Mouse (Mus musculus): Measurements from ENCODE around the gene Gm12355. TPM values are rescaled to one million over a fixed set of nuclear protein-coding genes. Genes with fewer than 3 reads are reported as not detected.
"Not testable (repeated sequence)": the region's sequence is repeated elsewhere in the genome, so short reads cannot be mapped to it uniquely, and the experiment has no call there.

The Gm12355 gene
- polyA plus RNA-seq, 1 experiment from 2014 or later: 1.3 TPM

- WGBS: 62% methylated on average over 2 of the region's 2 CpGs
- no peak within 1 kb of the TSS for H3K4me3 ChIP-seq (ENCODE audit: low read length)
- H3K36me3 ChIP-seq (ENCODE audit: control insufficient read depth, insufficient read depth, low read length): no peaks in the 10 kb centered on the region
- H3K27ac ChIP-seq (ENCODE audit: low read depth, low read length): no peak within 1 kb of the TSS
- H3K4me2 ChIP-seq (ENCODE audit: low read length): no peak within 1 kb of the TSS
- no peak within 1 kb of the TSS for H3K9ac ChIP-seq (ENCODE audit: low read depth, low read length)
- no peaks in the 10 kb centered on the region for H3K9me3 ChIP-seq (ENCODE audit: control insufficient read depth, low read length)
- no peaks in the 10 kb centered on the region for H3K4me1 ChIP-seq (ENCODE audit: control insufficient read depth, insufficient read depth, low read depth, low read length)
- H3K27me3 ChIP-seq (replicated peaks; ENCODE audit: control insufficient read depth, insufficient read depth, low read length): no peaks in the 10 kb centered on the region
- no peak for ATAC-seq
Measured at GRCm38 (mm10) chr11:98646459-98646858, 21.0 kb upstream of the Gm12355 start, which contains the start of gene Gsdma2. Gsdma2 (plus strand) TSS chr11:98646759.

GRCm38 (mm10) chr11:98645946-98646345 is 20.5 kb upstream of the Gm12355 start:
- no peaks in the 10 kb centered on the region for H3K36me3 ChIP-seq (ENCODE audit: control insufficient read depth, insufficient read depth, low read length)
- ATAC-seq: no peak
- no peaks in the 10 kb centered on the region for H3K27me3 ChIP-seq (replicated peaks; ENCODE audit: control insufficient read depth, insufficient read depth, low read length)
- H3K4me1 ChIP-seq (ENCODE audit: control insufficient read depth, insufficient read depth, low read depth, low read length): no peaks in the 10 kb centered on the region
- no peak overlapping the region for H3K9ac ChIP-seq (ENCODE audit: low read depth, low read length)
- H3K9me3 ChIP-seq (ENCODE audit: control insufficient read depth, low read length): no peaks in the 10 kb centered on the region
- WGBS: 77% methylated on average over 2 of the region's 2 CpGs
- no peak overlapping the region for H3K4me2 ChIP-seq (ENCODE audit: low read length)
- H3K4me3 ChIP-seq (ENCODE audit: low read length): no peak overlapping the region
- no peak overlapping the region for H3K27ac ChIP-seq (ENCODE audit: low read depth, low read length)

DNA sequence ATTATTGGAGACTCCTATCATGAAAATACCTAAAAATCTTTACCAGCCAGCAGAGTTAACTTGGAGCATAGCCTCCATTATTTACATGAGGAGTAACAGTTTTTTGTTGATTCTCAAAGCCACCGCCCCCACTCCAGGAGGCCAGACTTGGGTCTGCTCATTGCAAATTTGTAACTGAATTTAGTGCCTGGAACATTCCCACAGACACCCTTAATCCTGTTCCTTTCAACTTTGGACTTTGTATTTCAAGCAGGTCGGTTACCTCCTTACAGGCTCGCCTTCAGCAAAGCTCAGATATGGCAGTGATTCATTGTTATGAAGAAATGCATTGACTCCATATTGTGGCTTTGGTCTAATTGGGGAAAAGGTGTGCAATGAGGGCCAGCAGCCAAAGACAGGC is 19.3 kb upstream of the Gm12355 start:
- no peak overlapping the region for H3K4me3 ChIP-seq (ENCODE audit: low read length)
- H3K4me2 ChIP-seq (ENCODE audit: low read length): no peak overlapping the region
- no peak overlapping the region for H3K9ac ChIP-seq (ENCODE audit: low read depth, low read length)
- no peaks in the 10 kb centered on the region for H3K4me1 ChIP-seq (ENCODE audit: control insufficient read depth, insufficient read depth, low read depth, low read length)
- H3K9me3 ChIP-seq (ENCODE audit: control insufficient read depth, low read length): no peaks in the 10 kb centered on the region
- no peak for ATAC-seq
- no peaks in the 10 kb centered on the region for H3K36me3 ChIP-seq (ENCODE audit: control insufficient read depth, insufficient read depth, low read length)
- 87% methylated on average over 3 of the region's 3 CpGs for WGBS
- H3K27me3 ChIP-seq (replicated peaks; ENCODE audit: control insufficient read depth, insufficient read depth, low read length): no peaks in the 10 kb centered on the region
- no peak overlapping the region for H3K27ac ChIP-seq (ENCODE audit: low read depth, low read length)

GRCm38 (mm10) chr11:98640091-98640490 is 14.6 kb upstream of the Gm12355 start:
- Histone ChIP-seq H3K4me1 (ENCODE audit: control insufficient read depth, insufficient read depth, low read depth, low read length) (no peaks in the 10 kb centered on the region), H3K9me3 (ENCODE audit: control insufficient read depth, low read length) (no peaks in the 10 kb centered on the region), H3K4me2 (ENCODE audit: low read length) (no peak overlapping the region), H3K27ac (ENCODE audit: low read depth, low read length) (no peak overlapping the region), H3K9ac (ENCODE audit: low read depth, low read length) (no peak overlapping the region), H3K27me3 (replicated peaks; ENCODE audit: control insufficient read depth, insufficient read depth, low read length) (no peaks in the 10 kb centered on the region), H3K4me3 (ENCODE audit: low read length) (no peak overlapping the region), H3K36me3 (ENCODE audit: control insufficient read depth, insufficient read depth, low read length) (no peaks in the 10 kb centered on the region)
- WGBS: 77% methylated on average over 5 of the region's 5 CpGs
- ATAC-seq: no peak

DNA sequence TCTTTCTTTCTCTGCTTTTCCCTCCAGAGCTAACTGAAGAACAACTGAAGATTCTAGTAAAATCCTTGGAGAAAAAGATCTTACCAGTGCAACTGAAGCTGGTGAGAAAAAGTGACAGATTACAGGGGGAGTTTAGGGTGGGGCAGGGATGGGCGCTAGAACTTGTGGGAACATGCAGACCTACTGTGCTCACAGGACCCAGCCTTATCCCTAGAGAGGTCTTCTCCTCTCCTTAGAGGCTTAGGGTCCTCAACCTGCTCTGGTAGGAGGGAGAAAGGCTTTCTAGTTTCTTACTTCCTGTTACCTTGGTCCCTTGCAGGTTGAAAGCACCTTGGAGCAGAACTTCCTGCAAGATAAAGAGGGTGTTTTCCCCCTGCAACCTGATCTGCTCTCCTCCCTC is 12.0 kb upstream of the Gm12355 start:
- 78% methylated on average over 1 of the region's 1 CpGs for WGBS

DNA sequence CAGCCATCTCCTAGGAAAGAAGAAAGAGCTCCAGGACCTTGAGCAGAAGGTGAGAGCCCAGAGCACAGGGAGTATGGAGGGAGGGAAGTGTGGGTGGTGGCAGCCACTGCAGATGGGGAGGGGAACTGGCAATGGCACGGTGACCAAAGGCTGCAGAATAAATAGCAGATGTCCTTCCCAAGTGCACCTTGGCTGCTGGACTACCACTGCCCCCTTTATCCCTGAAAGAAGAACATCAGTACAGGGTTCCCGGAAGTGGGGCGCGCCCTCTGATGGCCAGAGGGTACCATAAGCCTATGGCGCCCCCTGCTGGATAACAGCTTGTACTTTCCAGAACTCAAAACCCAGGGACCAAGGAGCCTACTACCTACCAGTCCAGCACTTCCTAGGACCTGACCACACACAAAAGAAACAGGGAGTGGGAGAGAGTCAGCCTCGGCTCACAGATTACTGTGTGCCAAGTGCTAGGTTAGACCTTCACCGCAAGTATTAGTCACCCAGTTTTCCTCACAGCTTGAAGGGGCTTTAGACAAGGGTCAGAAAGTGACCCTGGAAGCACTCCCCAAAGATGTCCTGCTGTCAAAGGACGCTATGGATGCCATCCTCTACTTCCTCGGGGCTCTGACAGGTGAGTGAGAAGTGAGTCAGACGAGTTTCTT is 10.0 kb upstream of the Gm12355 start:
- not testable (repeated sequence) for H3K27ac ChIP-seq (ENCODE audit: low read depth, low read length); H3K9ac ChIP-seq (ENCODE audit: low read depth, low read length); H3K4me3 ChIP-seq (ENCODE audit: low read length); H3K9me3 ChIP-seq (ENCODE audit: control insufficient read depth, low read length); H3K4me2 ChIP-seq (ENCODE audit: low read length); H3K4me1 ChIP-seq (ENCODE audit: control insufficient read depth, insufficient read depth, low read depth, low read length); H3K36me3 ChIP-seq (ENCODE audit: control insufficient read depth, insufficient read depth, low read length); ATAC-seq; H3K27me3 ChIP-seq (replicated peaks; ENCODE audit: control insufficient read depth, insufficient read depth, low read length)
- WGBS: 42% methylated on average over 10 of the region's 10 CpGs

More for the DNA sequence above, 12.0 kb upstream of the Gm12355 start:
- no peak for ATAC-seq
- H3K9ac ChIP-seq (ENCODE audit: low read depth, low read length): no peak overlapping the region
- H3K27me3 ChIP-seq (replicated peaks; ENCODE audit: control insufficient read depth, insufficient read depth, low read length): no peaks in the 10 kb centered on the region
- no peaks in the 10 kb centered on the region for H3K4me1 ChIP-seq (ENCODE audit: control insufficient read depth, insufficient read depth, low read depth, low read length)
- H3K4me3 ChIP-seq (ENCODE audit: low read length): no peak overlapping the region
- H3K9me3 ChIP-seq (ENCODE audit: control insufficient read depth, low read length): no peaks in the 10 kb centered on the region
- no peak overlapping the region for H3K4me2 ChIP-seq (ENCODE audit: low read length)
- no peak overlapping the region for H3K27ac ChIP-seq (ENCODE audit: low read depth, low read length)
- no peaks in the 10 kb centered on the region for H3K36me3 ChIP-seq (ENCODE audit: control insufficient read depth, insufficient read depth, low read length)

- no peak for ATAC-seq
- Histone ChIP-seq H3K4me1 (ENCODE audit: control insufficient read depth, insufficient read depth, low read depth, low read length) (no peaks in the 10 kb centered on the region), H3K27me3 (replicated peaks; ENCODE audit: control insufficient read depth, insufficient read depth, low read length) (no peaks in the 10 kb centered on the region), H3K4me2 (ENCODE audit: low read length) (no peak overlapping the region), H3K9me3 (ENCODE audit: control insufficient read depth, low read length) (no peaks in the 10 kb centered on the region), H3K9ac (ENCODE audit: low read depth, low read length) (no peak overlapping the region), H3K36me3 (ENCODE audit: control insufficient read depth, insufficient read depth, low read length) (no peaks in the 10 kb centered on the region), H3K4me3 (ENCODE audit: low read length) (no peak overlapping the region), H3K27ac (ENCODE audit: low read depth, low read length) (no peak overlapping the region)
- WGBS: 90% methylated on average over 5 of the region's 5 CpGs
Measured at GRCm38 (mm10) chr11:98630646-98631045, 5.2 kb upstream of the Gm12355 start.

GRCm38 (mm10) chr11:98628706-98629105 is 3.2 kb upstream of the Gm12355 start:
- no peak overlapping the region for H3K27ac ChIP-seq (ENCODE audit: low read depth, low read length)
- no peaks in the 10 kb centered on the region for H3K27me3 ChIP-seq (replicated peaks; ENCODE audit: control insufficient read depth, insufficient read depth, low read length)
- WGBS: 88% methylated on average over 3 of the region's 3 CpGs
- H3K4me3 ChIP-seq (ENCODE audit: low read length): no peak overlapping the region
- H3K4me2 ChIP-seq (ENCODE audit: low read length): no peak overlapping the region
- no peaks in the 10 kb centered on the region for H3K4me1 ChIP-seq (ENCODE audit: control insufficient read depth, insufficient read depth, low read depth, low read length)
- H3K36me3 ChIP-seq (ENCODE audit: control insufficient read depth, insufficient read depth, low read length): no peaks in the 10 kb centered on the region
- no peak overlapping the region for H3K9ac ChIP-seq (ENCODE audit: low read depth, low read length)
- no peak for ATAC-seq
- 0 out of 2 replicates have a peak, but pooled peaks cover under 1% of the 10 kb centered on the region for H3K9me3 ChIP-seq (ENCODE audit: control insufficient read depth, low read length)

DNA sequence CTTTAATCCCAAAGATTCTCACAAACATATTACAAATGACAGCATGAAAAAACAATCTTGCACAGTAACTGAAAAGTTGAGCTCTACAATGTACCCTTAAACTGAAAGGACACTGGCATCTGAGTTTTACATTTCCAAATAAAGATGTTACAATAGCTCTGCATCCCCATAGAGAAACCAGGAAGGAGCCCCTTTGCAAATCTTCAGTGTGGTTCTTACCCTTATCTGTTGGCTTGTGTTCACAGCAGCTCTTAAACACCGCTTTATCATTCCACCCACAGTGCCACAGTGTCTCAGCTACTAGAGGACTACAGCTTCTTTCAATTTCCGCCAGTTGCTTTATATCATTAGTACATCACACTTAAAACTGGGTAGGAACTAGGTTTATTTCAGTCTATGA is 1.1 kb downstream of the Gm12355 start:
- H3K27ac ChIP-seq (ENCODE audit: low read depth, low read length): not testable (repeated sequence)

More for the DNA sequence above, 1.1 kb downstream of the Gm12355 start:
- H3K9me3 ChIP-seq (ENCODE audit: control insufficient read depth, low read length); H3K36me3 ChIP-seq (ENCODE audit: control insufficient read depth, insufficient read depth, low read length); H3K27me3 ChIP-seq (replicated peaks; ENCODE audit: control insufficient read depth, insufficient read depth, low read length); H3K4me1 ChIP-seq (ENCODE audit: control insufficient read depth, insufficient read depth, low read depth, low read length); ATAC-seq; H3K4me2 ChIP-seq (ENCODE audit: low read length); H3K4me3 ChIP-seq (ENCODE audit: low read length); H3K9ac ChIP-seq (ENCODE audit: low read depth, low read length): not testable (repeated sequence)
- 95% methylated on average over 2 of the region's 2 CpGs for WGBS

Measured in hindbrain, embryonic 16.5 days (tissue).